Mouse (Mus musculus): ENCODE results near the gene Sox9.

DNA sequence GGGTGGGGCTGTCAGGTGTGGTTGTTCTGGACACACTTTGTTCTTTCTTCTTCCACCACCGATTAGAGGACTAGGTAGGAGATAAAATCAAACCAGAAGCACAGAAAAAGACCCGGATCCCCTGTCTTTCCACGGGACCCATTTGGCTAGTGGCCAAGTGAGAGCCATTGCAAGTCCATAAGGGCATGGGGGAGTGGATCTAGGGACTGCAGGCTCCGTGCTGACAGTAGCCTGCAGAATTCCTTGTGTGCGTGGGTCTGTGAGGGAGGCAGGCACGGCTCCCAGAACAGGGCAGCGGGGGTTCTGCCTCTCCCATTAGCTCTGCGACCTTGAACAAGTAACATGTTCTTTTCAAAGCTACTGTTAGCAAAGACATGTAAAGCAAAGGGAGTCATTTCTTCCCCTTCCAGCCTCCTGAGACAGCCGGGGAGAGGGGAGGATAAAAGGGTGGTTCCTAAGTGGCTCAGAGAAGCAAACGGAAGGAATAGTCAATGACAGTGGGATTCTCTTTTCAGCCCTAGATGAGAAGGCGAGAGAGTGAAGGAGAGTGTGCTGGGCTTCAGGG, 9.2 kb upstream of the Sox9 start:
- no peak for TF ChIP-seq POLR2A (IDR thresholded peaks at IDR 0.05; ENCODE audit: extremely low read depth, insufficient read depth, low read length)
- no peak for TF ChIP-seq CTCF (IDR thresholded peaks at IDR 0.05; ENCODE audit: extremely low read depth, insufficient read depth, low read length)

Data from cortical plate, adult 2 months (tissue).